Mouse (Mus musculus) small intestine, adult 10 weeks (tissue): ENCODE results near the gene Vps53. TPM values are rescaled to one million over a fixed set of nuclear protein-coding genes. Genes with fewer than 3 reads are reported as not detected.

Source experiments
- polyA plus RNA-seq: library from polyadenylated mRNA; stranded (reverse); fragments of 350-450 nt; fragmentation: Illumina TruSeq; extraction: RNeasy Lipid Tissue Mini Kit (QIAGEN cat#74804); gene quantifications from one replicate; pipeline ENCODE4 v1.2.3, GENCODE M21; 2014; ENCODE audit warnings: low replicate concordance

Vps53 gene
- 40.0 TPM for polyA plus RNA-seq

GRCm38 (mm10) chr11:76179495-76180145 is at the start of gene Vps53, which contains the start of gene Fam57a:
Vps53 (minus strand) TSS chr11:76179647.
Fam57a (plus strand) TSS chr11:76179671.

GRCm38 (mm10) chr11:76217390-76217800 is 37.9 kb upstream of the Vps53 start, which contains the start of the genes Dbil5 and Gemin4:
Dbil5 (plus strand) TSS chr11:76217608.
Gemin4 (minus strand) TSS chr11:76217664.

DNA sequence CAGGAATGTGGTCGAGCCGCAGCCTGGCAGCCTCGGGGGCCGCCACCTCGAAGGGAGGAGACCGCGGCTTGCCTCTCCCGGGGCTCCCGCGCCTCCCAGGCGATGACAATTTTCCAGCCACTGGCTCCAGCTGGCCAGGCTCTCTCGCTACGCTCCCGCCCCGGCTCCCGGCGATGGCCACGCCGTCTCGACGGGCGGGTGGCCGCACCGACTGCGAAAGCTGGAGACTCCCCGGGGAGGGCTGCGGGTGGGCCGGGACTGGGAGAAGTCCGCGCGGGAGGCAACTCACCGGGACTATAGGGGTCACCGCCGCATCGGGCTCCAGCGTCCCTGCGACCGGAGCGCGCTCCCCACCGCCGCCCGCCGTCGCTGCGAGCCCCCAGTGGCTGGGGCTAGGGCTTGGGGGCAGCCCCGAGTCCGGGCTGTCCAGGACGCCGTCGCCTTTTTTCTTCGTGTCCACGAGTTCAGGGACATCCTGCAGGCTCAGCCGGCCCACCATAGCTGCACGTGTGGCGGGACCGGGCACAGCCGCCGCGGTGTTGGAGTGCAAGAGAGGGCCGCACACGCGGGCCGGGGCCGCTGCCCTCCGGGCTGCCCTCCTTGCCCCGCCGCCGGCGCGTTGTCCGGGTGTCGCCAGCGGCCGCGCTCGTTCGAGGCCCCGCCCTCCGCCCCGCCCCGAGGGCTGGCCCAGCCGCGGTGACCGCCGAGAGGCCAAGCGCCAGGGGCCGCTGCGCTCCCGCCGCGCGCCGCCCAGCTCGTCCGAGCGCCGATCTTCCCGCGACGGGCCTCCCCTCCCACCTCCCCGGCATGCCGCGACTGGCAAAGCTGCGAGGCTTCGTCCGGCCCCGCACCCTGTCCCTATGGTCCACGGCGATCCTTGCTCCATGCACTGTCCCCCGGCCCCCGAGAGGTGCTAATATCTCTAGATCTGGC is 152.0 kb downstream of the Vps53 start, which contains the start of gene Rflnb:
Rflnb (minus strand) TSS at position 644 of the 933 bp plus-strand sequence.

DNA sequence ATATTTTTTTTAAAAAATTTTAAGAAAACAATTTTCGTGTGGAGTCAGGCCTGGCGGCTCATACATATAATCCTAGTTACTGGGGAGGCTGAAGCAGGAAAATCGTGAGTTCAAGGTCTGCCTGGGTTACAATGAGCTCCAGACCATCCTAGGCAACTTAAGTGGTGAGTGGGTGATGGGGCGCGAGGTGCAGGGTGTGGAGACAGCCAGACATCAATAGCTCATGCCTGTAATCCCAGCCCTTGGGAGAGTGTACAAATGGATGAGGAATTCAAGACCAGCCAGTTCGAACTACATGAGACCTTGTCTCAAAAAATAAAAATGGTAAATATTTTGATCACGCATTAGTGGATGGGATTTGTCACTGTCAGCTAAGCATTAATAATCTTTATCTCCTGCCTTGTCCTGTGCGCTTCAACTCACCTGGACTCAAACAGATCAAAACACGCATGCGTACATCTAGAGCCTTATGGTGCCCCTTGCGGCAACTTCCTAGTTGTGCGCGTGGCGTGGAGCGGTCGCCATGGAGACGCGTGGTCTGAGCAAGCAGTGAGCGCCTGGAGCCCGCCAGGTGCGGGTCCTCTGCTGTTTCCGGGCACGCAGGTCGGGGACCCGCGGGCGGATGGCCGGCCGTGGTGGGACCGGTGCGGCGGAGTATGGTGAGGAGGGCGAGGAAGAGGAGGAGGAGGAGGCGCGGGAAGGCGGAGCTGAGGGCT is 179.8 kb downstream of the Vps53 start, which contains the start of gene 1700016K19Rik:
1700016K19Rik (plus strand) TSS at position 473 of the 716 bp plus-strand sequence.

Other genes starting within 250 kb of the Vps53 start
- gene Rph3al, start 241.2 kb downstream of the Vps53 start, polyA plus RNA-seq: 1.0 TPM
- gene 1700016K19Rik, start 179.7 kb downstream of the Vps53 start, polyA plus RNA-seq: not detected
- 27.8 TPM for gene Rflnb, start 151.9 kb downstream of the Vps53 start, polyA plus RNA-seq
- gene Fam57a, start within 50 bp of the Vps53 start, polyA plus RNA-seq: 2.5 TPM
- not detected for gene Dbil5, start 38.0 kb upstream of the Vps53 start, polyA plus RNA-seq
- not detected for gene Gemin4, start 38.0 kb upstream of the Vps53 start, polyA plus RNA-seq
- 1.5 TPM for gene Mrm3, start 64.1 kb upstream of the Vps53 start, polyA plus RNA-seq
- 75.6 TPM for gene Glod4, start 64.1 kb upstream of the Vps53 start, polyA plus RNA-seq
- 0.82 TPM for gene Nxn, start 219.5 kb upstream of the Vps53 start, polyA plus RNA-seq
- 2.9 TPM for gene Timm22, start 227.3 kb upstream of the Vps53 start, polyA plus RNA-seq